Mouse (Mus musculus): ENCODE measurements around the gene Adam19.
A peak's percentile ranks its signal among the peaks of the same experiment; 100 is the strongest.
"Not testable (repeated sequence)": the region's sequence is repeated elsewhere in the genome, so short reads cannot be mapped to it uniquely, and the experiment has no call there.

The Adam19 gene

DNA sequence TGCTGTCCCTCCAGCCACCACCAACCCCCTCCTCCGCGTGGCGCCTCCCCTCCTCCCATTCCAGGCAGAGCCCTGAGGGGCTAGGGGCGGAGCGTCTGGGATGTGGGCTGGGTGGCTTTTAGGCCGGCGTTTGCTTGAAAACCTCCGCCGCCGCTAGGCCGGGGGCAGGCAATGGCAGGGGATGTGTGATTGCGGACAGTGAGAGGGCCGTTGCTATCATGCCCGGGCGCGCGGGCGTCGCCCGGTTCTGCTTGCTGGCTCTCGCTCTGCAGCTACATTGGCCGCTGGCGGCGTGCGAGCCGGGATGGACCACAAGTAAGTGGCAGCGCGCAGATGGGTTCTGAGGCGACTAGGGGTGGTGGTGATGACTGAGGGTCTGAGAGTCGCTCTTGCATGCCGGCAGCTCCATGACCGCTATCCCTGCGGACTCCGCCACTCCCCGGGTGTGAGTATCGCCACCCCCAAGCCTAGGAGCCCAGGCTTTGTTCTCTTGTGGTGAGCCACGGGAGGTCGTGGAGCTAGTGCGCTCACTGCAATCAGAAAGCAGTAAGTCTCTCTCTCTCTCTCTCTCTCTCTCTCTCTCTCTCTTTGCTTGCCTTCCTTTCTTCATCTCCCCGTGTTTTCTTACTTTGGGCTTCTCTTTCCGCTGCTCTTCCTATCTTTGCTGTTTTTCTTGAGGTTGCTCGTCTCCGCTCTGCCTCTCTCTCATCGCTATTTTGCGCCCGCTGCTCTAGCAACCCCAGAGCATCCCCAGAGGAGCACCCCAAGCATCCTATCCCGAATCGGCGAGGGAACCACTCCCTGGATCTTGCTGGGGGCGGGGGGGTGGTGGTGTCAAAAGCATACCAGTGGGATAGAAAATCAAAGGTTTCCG, at the start of gene Adam19:
Adam19 (plus strand) TSS at position 97 of the 874 bp plus-strand sequence.
- peak; percentile 70 for DNase-seq

DNA sequence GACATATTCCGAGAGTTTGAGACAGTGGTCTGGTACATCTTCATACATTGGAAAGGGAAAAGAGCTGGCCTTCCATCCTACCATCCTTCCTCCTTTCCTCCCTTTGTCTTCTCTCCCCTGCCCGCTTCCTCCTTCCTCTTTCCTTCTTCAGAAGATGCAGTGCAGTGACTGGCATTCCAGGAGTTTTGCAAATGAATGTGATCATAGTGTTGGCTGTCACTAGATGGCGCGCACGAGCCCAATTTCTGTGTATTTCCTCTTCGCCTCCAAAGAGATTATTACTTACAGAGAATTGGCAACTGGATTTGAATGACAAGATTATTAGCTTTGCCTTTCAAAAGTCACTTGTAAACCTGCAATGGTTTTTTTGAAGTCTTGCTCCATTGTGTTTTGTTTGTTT, 39.7 kb upstream of the Adam19 start:
- peak; percentile 5 for DNase-seq

DNA sequence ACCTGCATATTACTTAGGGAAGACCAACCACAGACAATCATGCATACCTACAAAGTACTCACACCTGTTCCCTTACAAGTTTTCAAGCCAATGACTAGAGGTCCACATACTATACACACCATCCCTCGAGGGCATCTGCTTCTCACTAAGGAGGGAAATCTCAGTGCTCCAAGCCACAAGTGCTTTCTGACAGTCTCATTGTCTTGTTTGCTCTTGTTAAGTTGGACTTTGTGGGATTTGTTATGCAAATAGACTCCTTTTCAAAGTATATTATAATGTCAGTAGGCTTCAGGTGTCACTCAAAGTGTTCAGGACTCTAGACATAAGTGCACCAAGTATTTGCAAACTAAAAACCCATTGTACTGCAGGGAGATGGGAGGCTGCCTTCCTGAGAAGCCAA, 35.5 kb upstream of the Adam19 start:
- no peak for DNase-seq

DNA sequence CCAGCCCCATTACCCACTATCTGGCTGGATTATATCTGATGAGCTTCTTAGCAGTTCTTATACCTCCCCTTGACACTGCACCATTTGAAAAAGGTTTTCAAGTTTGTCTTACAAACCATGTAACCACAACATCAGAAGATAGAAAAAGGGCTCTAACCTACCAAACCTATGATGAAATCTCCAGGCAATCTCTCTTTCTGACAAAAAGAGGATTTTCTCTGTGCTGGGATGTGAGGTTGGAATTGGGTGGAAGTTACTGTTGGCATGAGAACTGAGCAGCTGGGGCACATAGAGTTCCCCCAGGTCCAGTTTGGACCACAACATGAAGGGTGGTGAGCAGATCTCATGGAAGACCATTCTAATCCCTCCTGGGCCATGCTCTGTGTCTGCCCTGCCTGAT, 33.9 kb upstream of the Adam19 start:
- no peak for DNase-seq

DNA sequence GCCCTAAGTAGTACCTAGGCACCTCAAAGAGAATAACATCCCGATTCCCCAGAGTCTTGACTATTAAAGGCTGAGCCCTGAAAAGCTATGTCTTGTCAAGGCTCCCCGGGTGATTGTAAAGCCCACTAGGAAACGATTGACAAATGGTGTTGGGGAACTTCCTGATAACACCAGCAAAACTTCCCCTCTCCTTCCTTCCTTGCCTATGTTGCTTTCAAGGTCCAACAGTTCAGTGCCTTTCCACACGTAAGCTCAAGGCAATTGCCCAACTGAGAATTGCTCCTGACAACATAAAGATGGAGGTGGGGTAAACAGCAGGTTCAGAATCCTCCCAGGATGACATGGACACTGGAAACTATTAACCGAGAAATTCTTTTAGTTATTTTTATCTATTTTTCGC, 32.8 kb upstream of the Adam19 start:
- DNase-seq: no peak

DNA sequence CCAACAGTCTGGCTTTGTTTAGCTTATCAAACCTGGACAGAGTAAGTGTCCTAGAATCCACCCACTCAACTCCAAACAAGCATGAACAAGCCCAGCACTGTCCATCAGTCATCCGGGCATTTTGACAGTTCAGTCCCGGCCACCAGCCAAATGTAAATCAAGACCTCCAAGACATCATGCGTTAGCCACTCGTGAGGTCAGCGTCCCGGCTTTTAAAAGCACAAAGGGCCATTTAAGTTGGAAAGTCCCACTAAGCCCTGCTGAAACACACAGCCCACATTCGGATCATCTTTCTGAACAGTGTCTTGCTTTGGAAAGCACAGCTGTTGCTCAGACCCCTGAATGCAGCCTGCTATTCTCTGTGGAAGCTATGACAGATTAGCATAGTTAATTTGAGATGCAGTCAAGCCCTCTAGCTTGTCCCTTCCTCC, 29.8 kb upstream of the Adam19 start:
- no peak for DNase-seq

DNA sequence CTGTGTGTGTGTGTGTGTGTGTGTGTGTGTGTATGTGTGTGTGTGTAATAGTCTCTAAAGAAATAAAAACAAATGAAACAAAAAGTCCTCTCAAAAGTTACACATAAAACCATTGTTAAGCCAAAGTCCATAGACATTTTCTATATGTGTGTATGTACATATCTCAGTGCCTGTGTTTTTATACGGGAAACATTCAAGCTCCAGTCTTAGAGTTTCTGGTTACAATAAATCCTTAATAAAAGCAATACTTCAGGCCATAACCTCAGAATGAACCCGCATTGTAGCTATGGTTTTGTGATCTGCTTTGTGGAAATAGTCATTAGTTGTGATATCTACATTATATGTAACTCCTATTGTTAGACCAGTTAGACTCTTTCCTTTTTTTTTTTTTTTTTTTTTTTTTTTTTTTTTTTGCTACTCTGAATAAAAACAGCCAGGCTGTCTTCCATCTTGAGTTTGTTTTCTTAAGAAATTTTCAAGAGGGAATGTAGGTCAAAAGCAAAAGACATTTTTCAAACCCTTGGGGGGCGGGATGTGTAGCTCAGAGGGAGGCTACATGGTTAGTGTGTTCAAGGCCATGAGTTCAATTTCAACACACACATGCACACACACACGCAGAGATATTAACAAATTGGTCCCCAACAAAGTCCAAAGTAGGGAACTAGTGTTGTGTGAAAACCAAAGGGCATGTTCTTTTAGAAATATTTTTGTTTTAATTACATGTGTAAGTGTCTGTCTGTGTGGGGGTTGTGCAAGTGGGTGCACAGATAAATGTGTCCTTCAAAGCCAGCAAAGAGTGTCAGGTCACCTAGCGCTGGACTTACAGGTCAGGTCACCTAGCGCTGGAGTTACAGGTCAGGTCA, 27.6 kb upstream of the Adam19 start:
- no peak for DNase-seq

DNA sequence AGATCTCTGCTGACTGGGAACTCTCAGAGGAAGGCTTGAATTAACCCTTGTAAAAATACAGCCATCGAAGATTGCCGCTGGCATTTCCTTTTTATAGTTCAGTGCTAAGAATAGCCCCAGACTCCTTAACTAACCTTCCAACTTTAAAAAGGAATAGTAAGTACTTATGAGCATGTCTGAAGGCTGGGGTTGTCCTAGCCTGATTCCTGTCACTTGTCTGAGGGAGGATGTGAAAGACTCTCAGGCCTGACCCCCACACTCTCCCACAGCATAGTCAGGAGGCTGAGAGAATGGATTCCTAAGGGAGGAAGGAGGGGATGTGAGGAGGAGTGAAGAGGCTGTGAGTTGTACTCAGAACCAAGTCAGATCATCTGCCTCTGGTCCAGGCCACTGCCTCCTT, 26.3 kb upstream of the Adam19 start:
- DNase-seq: no peak

DNA sequence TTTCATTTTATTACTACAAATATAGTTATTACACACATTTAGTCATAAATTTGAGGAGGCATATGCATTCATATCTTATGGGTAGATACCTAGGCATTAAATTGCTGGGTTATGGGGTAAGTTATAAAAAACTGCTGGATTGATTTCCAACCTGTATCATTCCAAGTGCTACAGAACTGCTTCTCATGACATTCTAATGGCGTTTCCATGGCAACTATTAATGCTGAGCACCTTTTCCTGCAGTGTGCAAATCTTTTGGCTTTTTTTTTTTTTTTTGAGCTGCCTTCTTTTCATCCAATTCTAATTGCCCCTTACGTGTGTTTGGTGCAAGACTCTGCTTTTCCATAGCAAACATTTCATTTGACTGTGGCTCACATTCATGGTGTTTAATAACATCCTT, 25.8 kb upstream of the Adam19 start:
- DNase-seq: no peak

DNA sequence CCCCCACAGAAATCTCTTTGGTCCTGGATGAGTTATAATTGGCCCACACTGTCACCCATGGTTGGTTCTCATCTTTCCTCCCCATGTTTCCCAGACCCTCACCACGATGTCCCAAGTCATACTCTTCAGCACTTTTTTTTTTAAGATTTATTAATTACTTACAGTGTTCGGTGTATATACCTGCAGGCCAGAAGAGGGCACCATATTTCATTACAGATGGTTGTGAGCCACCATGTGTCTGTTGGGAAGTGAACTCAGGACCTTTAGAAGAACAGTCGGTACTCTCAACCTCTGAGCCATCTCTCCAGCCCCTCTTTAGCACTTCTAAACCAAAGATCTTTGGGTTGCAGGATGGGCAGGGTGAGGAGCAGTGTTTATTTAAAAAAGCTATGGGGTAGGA, 24.3 kb upstream of the Adam19 start:
- DNase-seq: no peak

DNA sequence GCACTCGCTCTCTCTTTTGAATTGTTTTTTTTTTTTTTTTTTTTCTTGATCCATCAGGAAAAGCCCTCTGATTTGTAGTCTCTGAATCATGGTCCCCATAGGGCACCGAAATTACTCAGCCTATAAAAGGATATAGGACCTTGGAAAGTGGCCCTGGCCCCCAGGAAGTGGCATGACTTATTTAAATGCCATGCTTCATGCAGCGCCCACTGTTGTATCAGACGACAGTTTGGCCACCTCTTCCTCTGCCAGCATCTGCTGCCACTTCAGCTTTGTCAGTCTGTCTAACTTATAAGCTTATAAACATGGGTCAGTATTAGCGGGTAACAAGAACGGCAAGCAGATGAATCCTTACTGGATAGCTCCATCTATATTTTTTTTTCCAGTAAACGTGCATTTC, 22.8 kb upstream of the Adam19 start:
- DNase-seq: no peak

DNA sequence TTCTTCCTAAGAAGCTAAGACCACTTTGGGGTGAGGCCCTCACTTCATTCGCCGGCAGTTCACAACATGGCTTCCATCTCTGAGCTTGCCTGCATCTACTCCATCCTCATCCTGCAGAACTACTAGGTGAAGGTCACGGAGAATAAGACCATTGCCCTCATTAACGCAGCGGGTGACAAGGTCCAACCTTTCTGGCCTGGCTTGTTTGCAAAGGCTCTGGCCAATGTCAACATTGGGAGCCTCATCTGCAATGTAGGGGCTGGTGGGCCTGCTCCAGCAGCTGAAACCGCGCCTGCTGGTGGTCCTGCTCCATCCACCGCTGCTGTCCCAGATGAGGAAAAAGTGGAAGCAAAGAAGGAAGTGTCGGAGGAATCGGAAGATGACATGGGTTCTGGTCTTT, 19.4 kb upstream of the Adam19 start:
- no peak for DNase-seq

DNA sequence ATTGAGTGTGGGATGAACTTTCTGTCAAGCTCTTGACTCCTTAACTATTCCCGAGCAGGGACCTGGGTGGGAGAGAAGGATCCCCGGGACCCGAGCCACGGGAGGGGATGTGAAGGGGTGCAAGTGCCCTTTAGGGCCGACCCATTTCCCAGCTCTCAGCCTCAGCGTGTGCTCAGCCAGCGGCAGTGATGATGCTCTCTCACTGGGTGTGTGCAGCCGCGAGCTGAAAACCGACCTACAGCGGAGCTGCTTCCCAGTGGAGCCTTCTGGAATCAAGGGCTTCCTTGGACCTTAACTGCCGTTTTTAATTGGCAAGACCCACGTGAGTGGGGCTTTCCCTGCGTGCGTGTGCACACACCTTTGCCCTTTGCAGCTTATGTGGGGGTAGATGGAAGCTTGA, 16.9 kb upstream of the Adam19 start:
- DNase-seq: no peak

DNA sequence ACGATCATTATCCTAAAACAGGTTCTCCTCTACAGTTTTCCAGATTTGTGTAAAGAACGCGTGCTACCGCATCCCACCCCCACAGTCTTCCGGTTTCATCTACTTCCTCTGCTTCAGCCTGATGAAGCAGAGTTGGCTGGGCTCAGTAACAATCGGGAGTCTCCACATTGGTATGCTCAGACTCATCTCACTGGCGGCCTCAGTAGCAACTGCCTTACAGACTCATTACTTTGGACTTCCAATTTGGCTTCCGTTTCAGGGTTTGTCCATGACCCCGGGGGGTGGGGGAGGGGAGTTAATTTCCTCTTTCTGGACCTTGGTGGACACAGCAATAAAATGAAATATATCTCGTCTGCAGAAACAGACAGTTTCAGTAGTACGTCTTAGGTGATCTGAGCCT, 16.5 kb upstream of the Adam19 start:
- no peak for DNase-seq

DNA sequence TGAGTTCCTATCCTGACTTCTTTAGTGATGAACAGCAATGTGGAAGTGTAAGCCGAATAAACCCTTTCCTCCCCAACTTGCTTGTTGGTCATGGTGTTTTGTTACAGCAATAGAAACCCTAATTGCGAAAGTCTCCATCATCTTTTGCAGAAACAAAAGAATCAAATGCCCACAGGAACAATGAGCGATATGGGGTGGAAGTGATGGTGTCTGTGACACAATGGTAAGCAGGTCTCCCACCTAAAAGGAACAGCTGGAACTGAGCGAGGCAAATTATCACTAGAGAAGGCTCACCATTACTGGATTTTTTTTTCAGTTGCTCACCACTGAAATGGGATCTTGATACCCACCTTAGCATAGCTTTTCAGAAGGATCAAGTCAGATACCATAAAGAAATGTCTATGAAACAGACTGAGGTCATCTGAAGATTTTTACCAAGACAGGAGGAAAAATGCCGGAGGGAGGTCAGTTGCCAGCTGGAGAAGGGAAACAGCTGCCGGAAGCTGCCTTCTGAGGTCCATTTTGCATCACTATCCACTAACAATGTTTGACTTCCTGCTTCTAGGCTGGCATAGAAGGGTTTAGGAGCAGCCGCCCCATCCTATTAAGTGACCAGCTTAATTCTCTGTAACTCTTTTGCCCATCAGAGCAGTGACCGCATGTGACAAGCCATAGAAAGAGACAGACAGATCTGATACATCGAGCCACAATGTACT, 14.8 kb upstream of the Adam19 start:
- no peak for DNase-seq

DNA sequence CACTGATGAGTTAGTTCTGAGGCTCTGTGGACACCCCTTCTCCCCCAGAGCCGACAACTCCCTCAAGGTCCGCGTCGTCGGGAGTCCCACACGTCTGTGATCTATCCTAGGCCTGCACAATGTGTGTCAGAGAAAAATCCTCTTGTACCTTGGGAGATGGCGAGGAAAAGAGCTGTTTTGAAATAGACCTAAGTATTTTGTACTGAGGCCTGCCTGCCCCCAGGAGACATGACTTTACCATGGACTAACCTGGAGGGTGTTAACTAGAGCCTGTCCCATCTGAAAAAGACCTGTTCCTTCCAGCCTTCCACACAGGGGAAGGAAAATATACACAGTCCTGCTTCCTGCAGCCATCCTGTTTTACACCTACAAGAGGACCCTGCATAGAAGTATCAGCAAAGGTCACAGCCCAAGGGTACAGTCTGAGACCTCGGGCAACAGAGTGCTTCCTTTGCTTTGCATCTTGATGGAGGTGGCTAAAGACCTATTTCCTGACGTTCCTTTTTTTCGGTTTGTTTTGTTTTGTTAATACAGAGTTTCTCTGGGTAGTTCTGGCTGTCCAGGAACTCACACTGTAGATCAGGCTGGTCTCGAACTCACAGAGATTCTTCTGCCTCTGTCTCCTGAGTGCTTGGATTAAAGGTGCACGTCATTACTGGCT, 14.1 kb upstream of the Adam19 start:
- DNase-seq: no peak

DNA sequence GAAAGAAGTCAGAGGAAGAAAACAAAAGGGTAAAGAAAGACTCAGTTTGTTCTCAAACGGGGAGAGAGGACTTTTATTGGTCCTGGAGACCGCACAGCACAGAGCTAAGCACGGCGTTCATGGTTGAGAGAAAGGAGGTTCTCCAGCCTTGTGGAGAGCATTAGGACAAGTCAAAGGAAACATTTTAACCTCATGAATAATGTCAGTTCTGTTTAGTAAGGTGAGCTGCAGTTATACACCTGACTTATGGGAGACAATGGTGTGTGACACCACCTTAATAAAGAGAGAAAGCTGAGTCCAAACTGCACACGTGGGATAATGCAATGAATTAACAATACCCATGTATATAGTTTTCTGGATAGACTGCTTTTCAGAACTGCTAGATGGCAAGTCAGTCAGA, 11.0 kb upstream of the Adam19 start:
- no peak for DNase-seq

DNA sequence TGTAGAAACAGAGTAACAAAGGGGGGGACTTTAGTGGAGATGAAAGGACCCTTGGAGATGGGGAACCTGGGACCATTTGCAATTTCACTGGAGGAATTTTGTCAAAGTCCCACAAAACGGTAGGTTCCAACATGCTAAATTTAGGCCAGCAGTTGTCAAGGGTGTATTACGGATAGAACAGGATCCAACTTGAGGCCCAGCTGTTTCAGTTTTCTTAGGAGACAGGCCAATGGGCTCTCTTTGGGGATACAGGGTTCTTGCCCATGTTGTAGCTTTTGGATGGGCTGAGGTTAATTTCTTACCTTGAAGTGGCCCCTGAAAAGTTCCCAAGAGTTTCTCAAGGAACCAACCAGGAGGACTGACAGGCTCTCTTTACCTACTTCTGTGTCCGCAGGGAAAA, 8.5 kb upstream of the Adam19 start:
- DNase-seq: no peak

DNA sequence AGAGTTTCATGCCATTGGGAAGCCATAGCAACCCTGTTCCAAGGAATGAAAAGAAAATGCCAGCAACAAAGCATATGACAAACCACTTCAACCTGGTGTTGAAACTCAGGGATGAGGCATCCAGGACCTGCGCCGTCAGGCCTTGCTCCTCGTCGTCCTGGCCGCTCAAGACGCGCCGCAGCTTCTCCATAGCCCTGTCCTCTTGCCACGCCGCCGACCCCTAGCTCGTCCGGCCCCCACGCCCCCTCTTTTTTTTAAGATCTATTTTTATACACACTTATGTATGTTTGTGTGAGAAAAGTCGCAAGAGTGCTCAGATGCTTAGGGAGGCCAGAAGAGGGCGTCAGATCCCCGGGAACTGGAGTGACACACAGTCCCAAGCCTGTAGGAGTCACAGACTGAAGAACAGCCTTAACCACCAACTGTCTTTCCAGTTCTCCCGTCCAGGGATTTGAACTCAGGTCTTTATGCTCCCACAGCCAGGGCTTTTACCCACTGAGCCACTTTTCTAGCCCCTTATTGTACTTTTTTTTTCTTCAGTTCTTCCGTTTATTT, 3.6 kb upstream of the Adam19 start, which contains the start of gene Gm12166:
Gm12166 (minus strand) TSS at position 217 of the 555 bp plus-strand sequence.
- peak; percentile 48 for DNase-seq

DNA sequence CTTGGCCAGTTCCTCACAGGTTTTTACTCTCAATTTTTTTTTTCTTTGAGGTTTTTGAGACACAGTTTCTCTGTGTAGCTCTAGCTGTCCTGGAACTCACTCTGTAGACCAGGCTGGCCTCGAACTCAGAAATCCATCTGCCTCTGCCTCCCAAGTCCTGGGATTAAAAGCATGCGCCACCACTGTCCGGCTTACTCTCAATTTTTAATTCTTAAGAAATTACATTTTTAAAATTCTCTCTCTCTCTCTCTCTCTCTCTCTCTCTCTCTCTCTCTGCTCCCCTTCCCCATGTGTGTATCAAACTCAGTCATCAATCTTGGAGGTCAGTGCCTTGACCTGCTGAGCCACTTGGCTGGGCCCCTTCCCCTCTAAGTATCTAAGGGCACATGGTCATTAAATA, 2.3 kb upstream of the Adam19 start:
- not testable (repeated sequence) for DNase-seq

DNA sequence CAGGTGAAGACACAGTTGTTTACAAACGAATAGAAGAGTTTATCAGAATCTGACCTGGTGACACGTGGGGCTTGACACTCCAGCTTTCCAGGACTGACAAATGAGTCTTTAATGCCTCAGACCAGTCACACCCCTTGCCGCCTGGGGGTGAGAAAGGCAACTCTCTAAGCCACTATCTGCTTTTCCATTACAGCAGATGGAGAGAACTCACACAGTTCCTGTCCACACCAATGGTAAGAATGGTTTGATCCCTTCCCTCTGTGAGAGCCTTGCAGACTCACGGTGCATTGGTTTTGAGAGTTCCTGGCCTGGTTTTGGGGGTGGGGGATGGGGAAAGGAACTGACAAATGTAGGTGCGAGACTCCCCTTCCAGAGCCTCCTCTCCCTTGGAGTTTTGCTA, 1.5 kb upstream of the Adam19 start:
- no peak for DNase-seq
